Mouse (Mus musculus) monocyte, adult 2 months (primary cell): ENCODE measurements around the gene Limd2.

Experiments used
- DNase-seq, 2 experiments: peaks; one replicate each; pipeline ENCODE4 v3.0.0; 2022; ENCODE audit warnings: low spot score in 2 of 2, low read depth in 1 of 2

Limd2 gene

GRCm38 (mm10) chr11:106173228-106173627 is 12.6 kb upstream of the Limd2 start:
- DNase-seq, result no peak

- DNase-seq, result no peak
Measured at GRCm38 (mm10) chr11:106170807-106171206, 10.1 kb upstream of the Limd2 start.

GRCm38 (mm10) chr11:106167435-106167834 is 6.8 kb upstream of the Limd2 start:
- peak; percentile 52 to 53 for DNase-seq

- no peak for DNase-seq
Measured at GRCm38 (mm10) chr11:106164601-106165180, 4.0 kb upstream of the Limd2 start.

GRCm38 (mm10) chr11:106163546-106163945 is 2.9 kb upstream of the Limd2 start:
- DNase-seq, result no peak

GRCm38 (mm10) chr11:106162237-106162636 is 1.6 kb upstream of the Limd2 start:
- DNase-seq, result no peak

- peak in 1 of 2 experiments; percentile 34 for DNase-seq
Measured at GRCm38 (mm10) chr11:106159921-106160840, 479 bp downstream of the Limd2 start.

- peak in 1 of 2 experiments; percentile 63 for DNase-seq
Measured at GRCm38 (mm10) chr11:106159216-106159920, 1.3 kb downstream of the Limd2 start.

- DNase-seq, result no peak
Measured at GRCm38 (mm10) chr11:106158930-106159215, 1.8 kb downstream of the Limd2 start.

- DNase-seq, result no peak
Measured at GRCm38 (mm10) chr11:106158081-106158929, 2.4 kb downstream of the Limd2 start.

- no peak for DNase-seq
Measured at GRCm38 (mm10) chr11:106157154-106157553, 3.5 kb downstream of the Limd2 start.

- DNase-seq, result no peak
Measured at GRCm38 (mm10) chr11:106156257-106156656, 4.4 kb downstream of the Limd2 start.

- DNase-seq, result no peak
Measured at GRCm38 (mm10) chr11:106155761-106156160, 4.9 kb downstream of the Limd2 start.

- no peak for DNase-seq
Measured at GRCm38 (mm10) chr11:106154770-106155169, 5.9 kb downstream of the Limd2 start.

GRCm38 (mm10) chr11:106154091-106154490 is 6.6 kb downstream of the Limd2 start:
- DNase-seq, result no peak

- DNase-seq, result no peak
Measured at GRCm38 (mm10) chr11:106152132-106152531, 8.5 kb downstream of the Limd2 start.

- DNase-seq, result no peak
Measured at GRCm38 (mm10) chr11:106151219-106151618, 9.4 kb downstream of the Limd2 start.

- no peak for DNase-seq
Measured at GRCm38 (mm10) chr11:106134580-106135528, 25.8 kb downstream of the Limd2 start.

GRCm38 (mm10) chr11:106132516-106132915 is 28.1 kb downstream of the Limd2 start:
- DNase-seq, result no peak

- no peak for DNase-seq
Measured at GRCm38 (mm10) chr11:106129477-106129876, 31.2 kb downstream of the Limd2 start.
